Mouse (Mus musculus) cerebellum, adult 2 months (tissue): ENCODE data around the gene Cdc42se2.

ENCODE experiments used
- CTCF ChIP-seq: fragments of 200-500 bp; IDR thresholded peaks from 2 replicates; pipeline ENCODE4 v1.5.1; 2011; ENCODE audit warnings: low read depth, mild to moderate bottlenecking, control low read depth, low read length, moderate library complexity, borderline replicate concordance; ENCODE audit not compliant: insufficient read depth
- POLR2A ChIP-seq: fragments of 200-500 bp; IDR thresholded peaks from 2 replicates; pipeline ENCODE4 v1.6.1; 2011; ENCODE audit warnings: low read length, control low read depth, borderline replicate concordance; ENCODE audit not compliant: insufficient read depth

GRCm38 (mm10) chr11:54825774-54826173, 38.3 kb upstream of the Cdc42se2 start:
- TF ChIP-seq CTCF: no peak
- no peak for TF ChIP-seq POLR2A
